Mouse (Mus musculus) forebrain, embryonic 15.5 days (tissue): ENCODE measurements at regions not wholly inside any gene's neighbourhood (a gene's known extent, or its start where the extent isn't known, plus 50 kb on each side); places are given as distances from the start of the nearest gene placed in this dataset.

Experiments
- ATAC-seq: fragments of 200-750 bp; cut with Nextera tagmentation; replicated peaks from 2 replicates; pipeline ENCODE4 v1.8.0; 2017; ENCODE audit warnings: mild to moderate bottlenecking, moderate TSS enrichment, moderate library complexity
- H3K27ac ChIP-seq: fragments of 300-500 bp; sonication (generic); replicated peaks from 2 replicates; pipeline ENCODE4 v1.5.1; 2015; ENCODE audit warnings: mild to moderate bottlenecking, inconsistent platforms
- H3K27me3 ChIP-seq: fragments of 300-500 bp; sonication (generic); 2 replicates; pipeline ENCODE4 v1.6.1; 2015; ENCODE audit warnings: inconsistent platforms
- H3K36me3 ChIP-seq: fragments of 300-500 bp; sonication (generic); 2 replicates; pipeline ENCODE4 v1.6.1; 2015; ENCODE audit warnings: mild to moderate bottlenecking, inconsistent platforms
- H3K4me1 ChIP-seq: fragments of 300-500 bp; sonication (generic); 2 replicates; pipeline ENCODE4 v1.6.1; 2015; ENCODE audit warnings: inconsistent platforms
- H3K4me2 ChIP-seq: fragments of 300-500 bp; sonication (generic); replicated peaks from 2 replicates; pipeline ENCODE4 v1.6.1; 2015; ENCODE audit warnings: mild to moderate bottlenecking, inconsistent platforms
- H3K4me3 ChIP-seq: fragments of 300-500 bp; sonication (generic); 2 replicates; pipeline ENCODE4 v1.5.1; 2015; ENCODE audit warnings: mild to moderate bottlenecking, inconsistent platforms
- H3K9ac ChIP-seq: fragments of 300-500 bp; sonication (generic); replicated peaks from 2 replicates; pipeline ENCODE4 v1.6.1; 2015; ENCODE audit warnings: mild to moderate bottlenecking, inconsistent platforms
- H3K9me3 ChIP-seq: fragments of 300-500 bp; sonication (generic); 2 replicates; pipeline ENCODE4 v1.6.1; 2016; ENCODE audit warnings: inconsistent platforms
- WGBS: fragments of 180-500 bp; shearing (Covaris S2); methylation state at CpG from one replicate; pipeline ENCODE4 v1.1.7; 2015; ENCODE audit warnings: mixed read lengths; 5-methylcytosine and 5-hydroxymethylcytosine counted together

GRCm38 (mm10) chr14:25226155-25226839, 232.7 kb upstream of the Zmiz1 start:
- Histone ChIP-seq H3K4me1 (peaks cover 49% of the 10 kb centered on the region), H3K4me2 (peak overlapping the region; percentile 29)
- ATAC-seq: peak; percentile 90

GRCm38 (mm10) chr14:25226840-25227506, 232.0 kb upstream of the Zmiz1 start:
- WGBS: 46% methylated on average over 7 of the region's 7 CpGs
- ATAC-seq: 0 out of 2 replicates have a peak, but pooled peaks have one; percentile 5
- Histone ChIP-seq H3K4me3 (no peak overlapping the region), H3K9me3 (no peaks in the 10 kb centered on the region), H3K27ac (peak overlapping the region; percentile 93), H3K4me2 (peak overlapping the region; percentile 29; the same call in 1 of the 2 replicates), H3K36me3 (no peaks in the 10 kb centered on the region), H3K4me1 (peaks cover 49% of the 10 kb centered on the region), H3K27me3 (no peaks in the 10 kb centered on the region), H3K9ac (0 out of 2 replicates have a peak overlapping the region, but pooled peaks have one; percentile 33)

More at GRCm38 (mm10) chr14:25226155-25226839, 232.7 kb upstream of the Zmiz1 start:
- Histone ChIP-seq H3K9ac (0 out of 2 replicates have a peak overlapping the region, but pooled peaks have one; percentile 33), H3K36me3 (no peaks in the 10 kb centered on the region), H3K9me3 (no peaks in the 10 kb centered on the region), H3K27me3 (no peaks in the 10 kb centered on the region), H3K27ac (peak overlapping the region; percentile 93), H3K4me3 (no peak overlapping the region)
- 6% methylated on average over 11 of the region's 11 CpGs for WGBS

DNA sequence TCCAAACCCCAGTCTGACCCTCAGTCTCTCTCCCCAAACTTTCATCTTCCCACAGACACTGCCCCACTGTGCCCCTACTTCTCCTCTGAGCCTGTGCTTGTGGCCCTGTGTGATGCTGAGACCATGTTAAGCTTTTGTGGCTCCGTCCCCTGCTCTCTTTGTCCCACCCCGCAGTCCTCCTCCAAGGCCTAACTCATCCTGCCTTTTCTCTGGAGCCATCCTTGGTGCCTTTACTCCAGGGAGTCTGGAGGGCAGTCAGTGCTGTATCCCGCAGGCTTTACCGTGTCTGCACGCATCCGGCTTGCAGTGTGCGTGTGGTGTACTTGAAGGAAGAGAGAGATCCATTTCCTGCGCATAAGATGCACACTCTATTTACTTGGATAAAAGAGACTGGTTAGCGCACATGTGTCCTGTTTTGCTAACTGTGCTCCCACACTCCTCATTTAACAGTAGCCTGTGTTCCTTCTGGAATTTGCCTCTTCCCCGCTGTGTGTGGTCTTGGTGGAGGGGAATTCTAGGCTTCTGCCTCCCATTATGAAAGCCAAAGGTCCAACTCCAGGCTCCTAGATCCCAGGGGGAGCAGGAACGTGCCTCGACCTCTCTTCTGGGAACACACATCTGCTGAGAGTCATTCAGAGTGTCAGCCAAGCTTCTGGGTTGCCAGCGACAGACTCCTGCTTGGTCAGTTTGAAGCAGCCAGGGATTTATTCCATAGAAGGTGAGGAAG, 230.5 kb upstream of the Zmiz1 start:
- Histone ChIP-seq H3K4me2 (no peak overlapping the region), H3K4me3 (no peak overlapping the region), H3K27ac (peak overlapping the region; percentile 66; the same call in 1 of the 2 replicates), H3K4me1 (peaks cover 49% of the 10 kb centered on the region), H3K36me3 (no peaks in the 10 kb centered on the region), H3K27me3 (no peaks in the 10 kb centered on the region), H3K9ac (no peak overlapping the region), H3K9me3 (no peaks in the 10 kb centered on the region)
- 83% methylated on average over 13 of the region's 13 CpGs for WGBS
- ATAC-seq: no peak

- H3K27ac ChIP-seq: peak overlapping the region; percentile 66
These were observed 229.4 kb upstream of the Zmiz1 start for GRCm38 (mm10) chr14:25229569-25229968.

GRCm38 (mm10) chr14:25231881-25232280, 227.1 kb upstream of the Zmiz1 start:
- Histone ChIP-seq H3K36me3 (no peaks in the 10 kb centered on the region), H3K4me1 (peaks cover 31% of the 10 kb centered on the region)
- ATAC-seq: no peak

More at GRCm38 (mm10) chr14:25229569-25229968, 229.4 kb upstream of the Zmiz1 start:
- H3K4me1 ChIP-seq: peaks cover 49% of the 10 kb centered on the region
- 36% methylated on average over 6 of the region's 6 CpGs for WGBS
- no peaks in the 10 kb centered on the region for H3K36me3 ChIP-seq
- H3K9ac ChIP-seq: no peak overlapping the region
- no peak overlapping the region for H3K4me3 ChIP-seq
- ATAC-seq: no peak
- no peak overlapping the region for H3K4me2 ChIP-seq
- H3K9me3 ChIP-seq: no peaks in the 10 kb centered on the region
- H3K27me3 ChIP-seq: no peaks in the 10 kb centered on the region

GRCm38 (mm10) chr14:25236421-25236973, 222.5 kb upstream of the Zmiz1 start:
- Histone ChIP-seq H3K9ac (no peak overlapping the region), H3K4me2 (no peak overlapping the region), H3K27me3 (no peaks in the 10 kb centered on the region), H3K9me3 (no peaks in the 10 kb centered on the region), H3K4me1 (peaks cover 7% of the 10 kb centered on the region; the same call in 1 of the 2 replicates), H3K4me3 (no peak overlapping the region), H3K27ac (no peak overlapping the region), H3K36me3 (no peaks in the 10 kb centered on the region)
- ATAC-seq: 0 out of 2 replicates have a peak, but pooled peaks have one; percentile 30
- WGBS: 78% methylated on average over 13 of the region's 13 CpGs

More at GRCm38 (mm10) chr14:25231881-25232280, 227.1 kb upstream of the Zmiz1 start:
- Histone ChIP-seq H3K9me3 (no peaks in the 10 kb centered on the region), H3K4me3 (no peak overlapping the region), H3K27me3 (no peaks in the 10 kb centered on the region), H3K4me2 (no peak overlapping the region), H3K9ac (no peak overlapping the region), H3K27ac (no peak overlapping the region)
- 63% methylated on average over 1 of the region's 1 CpGs for WGBS

DNA sequence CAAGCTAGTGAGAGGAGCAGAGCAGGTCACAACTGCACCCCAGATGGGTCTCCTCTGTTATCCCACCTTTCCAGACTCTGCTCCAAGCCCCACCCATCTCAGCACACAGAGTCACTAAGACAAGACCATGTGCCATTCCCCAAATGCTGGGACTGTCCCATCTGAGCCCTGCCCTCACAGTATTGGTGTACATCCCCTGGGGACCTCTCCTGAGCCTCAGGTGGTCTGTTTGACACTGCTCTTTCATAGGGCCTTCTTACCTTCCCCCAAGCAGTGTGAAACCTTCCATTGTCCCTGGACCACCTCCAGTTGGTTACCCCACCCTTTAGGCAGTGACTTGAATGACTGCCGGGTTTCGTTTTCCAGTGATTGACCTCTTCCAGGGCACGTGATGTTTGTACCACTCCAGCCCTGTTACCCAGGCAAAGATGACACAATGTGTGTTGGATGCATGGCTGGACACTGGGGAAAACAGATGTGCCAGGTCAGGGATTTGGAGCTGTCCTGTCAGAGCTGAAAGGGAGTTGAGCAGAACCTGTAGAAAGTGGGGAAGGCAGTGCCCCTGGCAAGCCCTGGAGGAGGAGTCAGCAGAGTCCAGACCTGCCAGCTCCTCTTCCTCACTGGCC, 219.5 kb upstream of the Zmiz1 start:
- no peak for ATAC-seq
- H3K4me2 ChIP-seq: no peak overlapping the region
- no peak overlapping the region for H3K27ac ChIP-seq
- H3K36me3 ChIP-seq: no peaks in the 10 kb centered on the region
- H3K27me3 ChIP-seq: no peaks in the 10 kb centered on the region
- no peak overlapping the region for H3K9ac ChIP-seq
- H3K4me3 ChIP-seq: no peak overlapping the region
- 70% methylated on average over 3 of the region's 3 CpGs for WGBS
- H3K9me3 ChIP-seq: no peaks in the 10 kb centered on the region
- H3K4me1 ChIP-seq: peaks cover 17% of the 10 kb centered on the region

- no peaks in the 10 kb centered on the region for H3K36me3 ChIP-seq
- H3K27ac ChIP-seq: no peak overlapping the region
- ATAC-seq: no peak
- H3K4me2 ChIP-seq: no peak overlapping the region
- 88% methylated on average over 5 of the region's 5 CpGs for WGBS
- H3K4me3 ChIP-seq: no peak overlapping the region
- H3K27me3 ChIP-seq: no peaks in the 10 kb centered on the region
- no peaks in the 10 kb centered on the region for H3K9me3 ChIP-seq
- H3K4me1 ChIP-seq: peaks cover 10% of the 10 kb centered on the region
- no peak overlapping the region for H3K9ac ChIP-seq
These were observed 216.2 kb upstream of the Zmiz1 start for GRCm38 (mm10) chr14:25242753-25243152.

DNA sequence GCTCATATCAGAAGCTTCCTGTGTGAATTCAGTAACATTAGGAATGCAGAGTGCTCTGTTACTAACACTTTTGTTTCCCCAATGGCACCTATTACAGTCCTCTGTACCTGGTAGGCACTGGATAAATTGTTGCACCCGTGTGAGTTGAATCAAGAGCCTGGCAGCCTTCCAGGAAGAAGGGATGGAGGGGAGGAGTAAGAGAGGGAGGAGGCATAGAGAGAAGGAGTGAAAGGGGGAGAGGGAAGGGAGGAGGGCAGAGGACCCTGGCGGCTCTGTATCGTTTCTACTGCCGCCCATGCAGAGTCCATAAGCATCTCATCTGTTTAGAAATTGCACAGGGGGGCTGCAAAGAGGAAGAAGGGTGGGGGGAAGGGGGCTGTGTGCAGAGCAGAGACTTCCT, 215.7 kb upstream of the Zmiz1 start:
- Histone ChIP-seq H3K36me3 (no peaks in the 10 kb centered on the region), H3K9me3 (no peaks in the 10 kb centered on the region), H3K27ac (0 out of 2 replicates have a peak overlapping the region, but pooled peaks have one; percentile 17), H3K4me2 (no peak overlapping the region), H3K9ac (no peak overlapping the region), H3K27me3 (no peaks in the 10 kb centered on the region), H3K4me3 (no peak overlapping the region), H3K4me1 (peaks cover 10% of the 10 kb centered on the region)
- WGBS: 13% methylated on average over 4 of the region's 4 CpGs
- no peak; the same call in 1 of the 2 replicates for ATAC-seq

GRCm38 (mm10) chr14:25243698-25244097, 215.3 kb upstream of the Zmiz1 start:
- Histone ChIP-seq H3K9me3 (no peaks in the 10 kb centered on the region), H3K27me3 (no peaks in the 10 kb centered on the region), H3K4me3 (no peak overlapping the region), H3K27ac (0 out of 2 replicates have a peak overlapping the region, but pooled peaks have one; percentile 17), H3K4me1 (peaks cover 10% of the 10 kb centered on the region), H3K36me3 (no peaks in the 10 kb centered on the region), H3K4me2 (no peak overlapping the region), H3K9ac (no peak overlapping the region)
- no peak for ATAC-seq
- WGBS: 54% methylated on average over 5 of the region's 5 CpGs

GRCm38 (mm10) chr14:25244841-25245240, 214.1 kb upstream of the Zmiz1 start:
- Histone ChIP-seq H3K4me2 (no peak overlapping the region), H3K27me3 (no peaks in the 10 kb centered on the region), H3K4me1 (peaks cover 10% of the 10 kb centered on the region), H3K9ac (no peak overlapping the region), H3K9me3 (no peaks in the 10 kb centered on the region), H3K4me3 (no peak overlapping the region), H3K27ac (no peak overlapping the region), H3K36me3 (no peaks in the 10 kb centered on the region)
- no peak for ATAC-seq
- WGBS: 89% methylated on average over 6 of the region's 6 CpGs
